Mouse (Mus musculus) bone marrow, adult 2 months (tissue): Measurements from ENCODE around the gene Fam166a. TPM values are rescaled to one million over a fixed set of nuclear protein-coding genes. Genes with fewer than 3 reads are reported as not detected.

Source experiments
- H3K27ac ChIP-seq: fragments of 200-500 bp; 2 replicates; pipeline ENCODE4 v1.5.1; 2012; ENCODE audit warnings: low read depth, mild to moderate bottlenecking, control low read depth, inconsistent platforms, low read length; ENCODE audit not compliant: control insufficient read depth, poor library complexity, insufficient read depth
- H3K4me1 ChIP-seq: fragments of 200-500 bp; 2 replicates; pipeline ENCODE4 v1.6.1; 2011; ENCODE audit warnings: low read length; ENCODE audit not compliant: control insufficient read depth, insufficient read depth
- H3K4me3 ChIP-seq: fragments of 200-500 bp; replicated peaks from 2 replicates; pipeline ENCODE3; 2011; ENCODE audit warnings: mild to moderate bottlenecking, low read depth, low read length, control low read depth; ENCODE audit not compliant: control insufficient read depth
- CTCF ChIP-seq: fragments of 200-500 bp; IDR thresholded peaks from 2 replicates; pipeline ENCODE4 v1.5.1; 2011; ENCODE audit warnings: low read length, control low read depth; ENCODE audit not compliant: control insufficient read depth, insufficient read depth
- POLR2A ChIP-seq: fragments of 200-500 bp; IDR thresholded peaks from 2 replicates; pipeline ENCODE4 v1.6.1; 2011; ENCODE audit warnings: low read depth, mild to moderate bottlenecking, control low read depth, low read length, borderline replicate concordance; ENCODE audit not compliant: control insufficient read depth
- WGBS: fragments of 180-500 bp; shearing (Covaris S2); methylation state at CpG from one replicate; pipeline ENCODE4 v1.1.7; 2018; 5-methylcytosine and 5-hydroxymethylcytosine counted together
- polyA plus RNA-seq: library from polyadenylated mRNA; stranded (reverse); fragments of >200 nt; gene quantifications from 2 replicates; pipeline ENCODE4 v1.2.4, GENCODE M21; 2011; ENCODE audit warnings: low replicate concordance; ENCODE audit not compliant: missing spikeins, insufficient read depth, insufficient read length

Fam166a gene
- polyA plus RNA-seq, 1 experiment: not detected

- Histone ChIP-seq H3K4me3 (no peak overlapping the region), H3K27ac (no peak overlapping the region), H3K4me1 (no peaks in the 10 kb centered on the region; the same call in 1 of the 2 replicates)
- WGBS: 72% methylated on average over 5 of the region's 5 CpGs
- TF ChIP-seq CTCF: no peak
These were observed 16.1 kb downstream of the Fam166a start for GRCm38 (mm10) chr2:25234551-25235220.

GRCm38 (mm10) chr2:25236614-25237013 lies 18.1 kb downstream of the Fam166a start, which contains the start of gene Rnf224:
Rnf224 (minus strand) TSS chr2:25236787.
- peaks cover 2% of the 10 kb centered on the region for H3K4me1 ChIP-seq
- TF ChIP-seq POLR2A (no peak), CTCF (no peak)

GRCm38 (mm10) chr2:25237522-25237921 lies 19.0 kb downstream of the Fam166a start:
- TF ChIP-seq CTCF (no peak), POLR2A (no peak)
- WGBS: 67% methylated on average over 4 of the region's 4 CpGs
- Histone ChIP-seq H3K4me1 (peaks cover 2% of the 10 kb centered on the region), H3K27ac (no peak overlapping the region), H3K4me3 (no peak overlapping the region)

More at GRCm38 (mm10) chr2:25236614-25237013, 18.1 kb downstream of the Fam166a start, which contains the start of gene Rnf224:
- H3K4me3 ChIP-seq: no peak within 1 kb of the TSS
- no peak within 1 kb of the TSS for H3K27ac ChIP-seq
- WGBS: 77% methylated on average over 8 of the region's 8 CpGs

GRCm38 (mm10) chr2:25238106-25238505 lies 19.6 kb downstream of the Fam166a start:
- TF ChIP-seq CTCF: no peak
- no peak for TF ChIP-seq POLR2A
- peaks cover 2% of the 10 kb centered on the region for H3K4me1 ChIP-seq
- no peak overlapping the region for H3K27ac ChIP-seq
- no peak overlapping the region for H3K4me3 ChIP-seq

- H3K4me3 ChIP-seq: no peak overlapping the region
- 83% methylated on average over 3 of the region's 3 CpGs for WGBS
- TF ChIP-seq POLR2A (no peak), CTCF (no peak)
- H3K4me1 ChIP-seq: peaks cover 2% of the 10 kb centered on the region
- no peak overlapping the region for H3K27ac ChIP-seq
These were observed 21.2 kb downstream of the Fam166a start for GRCm38 (mm10) chr2:25239766-25240165.

GRCm38 (mm10) chr2:25240310-25240709 lies 21.8 kb downstream of the Fam166a start:
- 57% methylated on average over 8 of the region's 8 CpGs for WGBS
- Histone ChIP-seq H3K27ac (no peak overlapping the region), H3K4me3 (no peak overlapping the region), H3K4me1 (peaks cover 2% of the 10 kb centered on the region)
- TF ChIP-seq CTCF: no peak
- TF ChIP-seq POLR2A: no peak

- H3K27ac ChIP-seq: no peak overlapping the region; the same call in 1 of the 2 replicates
- WGBS: 2% methylated on average over 29 of the region's 29 CpGs
- TF ChIP-seq CTCF: no peak
- H3K4me1 ChIP-seq: peaks cover 2% of the 10 kb centered on the region
- H3K4me3 ChIP-seq: peak overlapping the region; percentile 51
These were observed 22.3 kb downstream of the Fam166a start for GRCm38 (mm10) chr2:25240723-25241437.

GRCm38 (mm10) chr2:25241438-25241775 lies 22.9 kb downstream of the Fam166a start:
- WGBS: 23% methylated on average over 6 of the region's 6 CpGs
- H3K27ac ChIP-seq: no peak overlapping the region
- peaks cover 2% of the 10 kb centered on the region for H3K4me1 ChIP-seq
- TF ChIP-seq CTCF: no peak
- TF ChIP-seq POLR2A: no peak
- no peak overlapping the region for H3K4me3 ChIP-seq

GRCm38 (mm10) chr2:25242101-25242506 lies 23.6 kb downstream of the Fam166a start, which contains the start of the genes Rnf208 and Cysrt1:
Rnf208 (plus strand) TSS chr2:25242255.
Cysrt1 (minus strand) TSS chr2:25242452.
- no peak for TF ChIP-seq POLR2A
- no peak for TF ChIP-seq CTCF
- Histone ChIP-seq H3K4me1 (peaks cover 2% of the 10 kb centered on the region), H3K4me3 (no peak within 1 kb of the TSS), H3K27ac (no peak within 1 kb of the TSS; the same call in 1 of the 2 replicates)
- WGBS: under 1% methylated on average over 56 of the region's 59 CpGs
